8 mouse cellular contexts compared by ENCODE assay signal in the genomic region with DNA sequence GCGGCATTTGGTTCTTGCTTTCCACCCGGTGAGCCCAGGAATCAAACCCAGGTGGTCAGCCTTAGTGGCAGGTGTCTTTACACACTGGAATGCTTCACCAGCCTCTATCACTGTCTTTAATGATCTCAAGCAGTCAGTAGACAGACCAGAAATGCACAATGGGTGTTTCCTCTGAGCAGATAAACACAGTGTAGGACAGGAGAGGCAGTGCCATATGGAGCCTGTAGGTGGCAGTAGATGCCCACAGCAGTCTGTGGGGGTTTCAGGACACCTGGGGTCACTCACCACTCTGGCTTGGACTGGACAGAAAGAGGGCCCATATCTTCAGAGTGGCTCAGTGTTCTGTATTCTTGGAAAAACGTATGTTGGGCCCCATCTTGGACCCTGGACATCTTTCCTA.
DNase-seq lines count a peak whose midpoint lies in the region; ATAC-seq and TF ChIP-seq lines count a peak whose summit lies in the region.

No protein-coding gene starts in this region.

- DNase-seq in cerebellum, adult 18-20 months, result peak; percentile 7 to 11
- no peak for DNase-seq in cerebellum, adult 11-12 months
- DNase-seq in spleen, adult 2 months (ENCODE audit: low read depth in 1 of 2, low spot score in 2 of 2), result no peak
- no peak for DNase-seq in spleen, postnatal 14 days (ENCODE audit: low spot score in 2 of 2)
- peak; percentile 51 for DNase-seq in kidney, adult 2 months
- DNase-seq in B cell, adult 2 months, result no peak

- no peaks in the 10 kb centered on the region for H3K4me1 ChIP-seq in spleen, adult 2 months (ENCODE audit: control insufficient read depth, insufficient read depth, insufficient read length)
- no peaks in the 10 kb centered on the region; the same call in 1 of the 2 replicates for H3K4me1 ChIP-seq in embryonic fibroblast, embryonic 13.5 days (ENCODE audit: control insufficient read depth, insufficient read depth, low read length)
- no peaks in the 10 kb centered on the region for H3K4me1 ChIP-seq in kidney, adult 2 months (ENCODE audit: control insufficient read depth, insufficient read depth, low read length)
- H3K4me1 ChIP-seq in lung, embryonic 15.5 days, result no peaks in the 10 kb centered on the region

- 0 out of 2 replicates have a peak, but pooled peaks have one; percentile 10 for TF ChIP-seq CTCF in spleen, adult 2 months (IDR thresholded peaks at IDR 0.05; ENCODE audit: extremely low read depth, insufficient read depth, insufficient read length, insufficient replicate concordance)
- peak; percentile 45; the same call in 1 of the 2 replicates for TF ChIP-seq CTCF in embryonic fibroblast, embryonic 13.5 days (IDR thresholded peaks at IDR 0.05; ENCODE audit: borderline replicate concordance, insufficient read depth, low read length)
- TF ChIP-seq CTCF in kidney, adult 2 months (conservative IDR thresholded peaks at IDR 0.05; ENCODE audit: insufficient read depth, insufficient read length, low read depth, low read length), result peak; percentile 90

- TF ChIP-seq POLR2A in spleen, adult 2 months (IDR thresholded peaks at IDR 0.05; ENCODE audit: low read depth, low read length), result no peak
- TF ChIP-seq POLR2A in embryonic fibroblast, embryonic 13.5 days (IDR thresholded peaks at IDR 0.05; ENCODE audit: low read depth, low read length), result no peak
- TF ChIP-seq POLR2A in kidney, adult 2 months (IDR thresholded peaks at IDR 0.05; ENCODE audit: low read depth, low read length), result no peak

- H3K4me3 ChIP-seq in spleen, adult 2 months (ENCODE audit: extremely low read depth, insufficient read depth, insufficient read length), result no peak overlapping the region
- H3K4me3 ChIP-seq in embryonic fibroblast, embryonic 13.5 days (ENCODE audit: insufficient read depth, low read length), result no peak overlapping the region
- no peak overlapping the region for H3K4me3 ChIP-seq in kidney, adult 2 months (ENCODE audit: insufficient read depth, low read depth, low read length)
- H3K4me3 ChIP-seq in lung, embryonic 15.5 days, result no peak overlapping the region

- H3K27me3 ChIP-seq in spleen, adult 2 months (ENCODE audit: control insufficient read depth, insufficient read depth, low read length), result no peaks in the 10 kb centered on the region
- no peaks in the 10 kb centered on the region for H3K27me3 ChIP-seq in kidney, adult 2 months (replicated peaks; ENCODE audit: control insufficient read depth, insufficient read depth, low read length)
- H3K27me3 ChIP-seq in lung, embryonic 15.5 days, result no peaks in the 10 kb centered on the region

- H3K27ac ChIP-seq in spleen, adult 2 months (ENCODE audit: insufficient read depth, low read length), result no peak overlapping the region
- no peak overlapping the region for H3K27ac ChIP-seq in embryonic fibroblast, embryonic 13.5 days (ENCODE audit: insufficient read depth, low read length)
- no peak overlapping the region for H3K27ac ChIP-seq in kidney, adult 2 months (ENCODE audit: insufficient read depth, low read depth, low read length)
- H3K27ac ChIP-seq in lung, embryonic 15.5 days, result no peak overlapping the region

- WGBS in spleen, adult 2 months, result 78% methylated on average over 3 of the region's 3 CpGs
- WGBS in kidney, adult 2 months, result 77% methylated on average over 3 of the region's 3 CpGs
- WGBS in lung, embryonic 15.5 days, result 75% methylated on average over 3 of the region's 3 CpGs

- H3K9ac ChIP-seq in lung, embryonic 15.5 days, result no peak overlapping the region

- ATAC-seq in lung, embryonic 15.5 days (ENCODE audit: borderline replicate concordance, extremely low read depth, low FRiP score, low TSS enrichment), result peak; percentile 15; the same call in 1 of the 2 replicates

- H3K9me3 ChIP-seq in lung, embryonic 15.5 days, result no peaks in the 10 kb centered on the region

- no peaks in the 10 kb centered on the region for H3K36me3 ChIP-seq in spleen, adult 2 months (ENCODE audit: control insufficient read depth, insufficient read depth, low read length)
- no peaks in the 10 kb centered on the region for H3K36me3 ChIP-seq in kidney, adult 2 months (ENCODE audit: control insufficient read depth, insufficient read depth, low read length)
- no peaks in the 10 kb centered on the region for H3K36me3 ChIP-seq in lung, embryonic 15.5 days

- H3K4me2 ChIP-seq in lung, embryonic 15.5 days, result no peak overlapping the region

Comparison
In these comparisons a context has a peak if more than half of its experiments do, and no peak if none do; other contexts are left out.
1. DNase-seq: peak in cerebellum, adult 18-20 months (2 of 2) and kidney, adult 2 months (single experiment); none in cerebellum, adult 11-12 months (single experiment), spleen, adult 2 months (0 of 2), spleen, postnatal 14 days (0 of 2) and B cell, adult 2 months (0 of 2).
2. CTCF ChIP-seq: peak in every context shown above with its lines; median percentile 90 in kidney, adult 2 months; 45 in embryonic fibroblast, embryonic 13.5 days; 10 in spleen, adult 2 months.